Mouse (Mus musculus) midbrain, embryonic 16.5 days (tissue): ENCODE results near the gene Tomm6. TPM values are rescaled to one million over a fixed set of nuclear protein-coding genes. Genes with fewer than 3 reads are reported as not detected.

ENCODE experiments used
- ATAC-seq: fragments of 200-750 bp; cut with Nextera tagmentation; 2 replicates; pipeline ENCODE4 v1.8.0; 2017; ENCODE audit warnings: moderate TSS enrichment
- H3K27ac ChIP-seq: fragments of 300-500 bp; sonication (generic); 2 replicates; pipeline ENCODE4 v1.5.1; 2014; ENCODE audit warnings: mild to moderate bottlenecking, low read length, mixed read lengths
- H3K27me3 ChIP-seq: fragments of 300-500 bp; sonication (generic); 2 replicates; pipeline ENCODE4 v1.6.1; 2014; ENCODE audit warnings: low read depth, low read length, mixed read lengths; ENCODE audit not compliant: control insufficient read depth, insufficient read depth
- H3K36me3 ChIP-seq: fragments of 300-500 bp; sonication (generic); 2 replicates; pipeline ENCODE4 v1.6.1; 2014; ENCODE audit warnings: mild to moderate bottlenecking, low read length, moderate library complexity, mixed read lengths; ENCODE audit not compliant: control insufficient read depth, insufficient read depth
- H3K4me1 ChIP-seq: fragments of 300-500 bp; sonication (generic); 2 replicates; pipeline ENCODE4 v1.6.1; 2014; ENCODE audit warnings: mild to moderate bottlenecking, low read length, mixed read lengths; ENCODE audit not compliant: control insufficient read depth, insufficient read depth
- H3K4me2 ChIP-seq: fragments of 300-500 bp; sonication (generic); 2 replicates; pipeline ENCODE4 v1.6.1; 2014; ENCODE audit warnings: mild to moderate bottlenecking, low read length, mixed read lengths
- H3K4me3 ChIP-seq: fragments of 300-500 bp; sonication (generic); 2 replicates; pipeline ENCODE4 v1.5.1; 2014; ENCODE audit warnings: low read depth, mild to moderate bottlenecking, low read length, moderate library complexity, mixed read lengths
- H3K9ac ChIP-seq: fragments of 300-500 bp; sonication (generic); 2 replicates; pipeline ENCODE4 v1.6.1; 2014; ENCODE audit warnings: low read depth, low read length, mixed read lengths
- H3K9me3 ChIP-seq: fragments of 300-500 bp; sonication (generic); replicated peaks from 2 replicates; pipeline ENCODE4 v1.6.1; 2014; ENCODE audit warnings: mild to moderate bottlenecking, low read length, mixed read lengths; ENCODE audit not compliant: control insufficient read depth, poor library complexity, severe bottlenecking
- WGBS: fragments of 180-500 bp; shearing (Covaris S2); extraction: QIAGEN DNeasy Blood & Tissue Kit; methylation state at CpG from one replicate; pipeline ENCODE4 v1.1.7; 2014; 5-methylcytosine and 5-hydroxymethylcytosine counted together
- polyA plus RNA-seq: library from polyadenylated mRNA; unstranded; fragments of >200 nt; fragmentation: Nextera tagmentation; extraction: Ambion mirVana; gene quantifications from 2 replicates; pipeline ENCODE4 v1.2.1, GENCODE M21; 2015

The Tomm6 gene
- polyA plus RNA-seq, 1 experiment from 2014 or later, result 252 TPM

GRCm38 (mm10) chr17:47712889-47713571 lies 24.8 kb upstream of the Tomm6 start:
- Histone ChIP-seq H3K36me3 (no peaks in the 10 kb centered on the region), H3K27me3 (no peaks in the 10 kb centered on the region), H3K4me3 (no peak overlapping the region), H3K4me2 (peak overlapping the region; percentile 37; the same call in 1 of the 2 replicates), H3K27ac (peak overlapping the region; percentile 47; the same call in 1 of the 2 replicates), H3K9me3 (no peaks in the 10 kb centered on the region), H3K9ac (peak overlapping the region; percentile 54; the same call in 1 of the 2 replicates), H3K4me1 (peaks cover 2% of the 10 kb centered on the region; the same call in 1 of the 2 replicates)
- peak; percentile 43; the same call in 1 of the 2 replicates for ATAC-seq
- WGBS, result 53% methylated on average over 22 of the region's 22 CpGs

- Histone ChIP-seq H3K27me3 (no peaks in the 10 kb centered on the region), H3K4me2 (no peak overlapping the region), H3K27ac (no peak overlapping the region), H3K9me3 (no peaks in the 10 kb centered on the region), H3K36me3 (no peaks in the 10 kb centered on the region), H3K4me1 (peaks cover 2% of the 10 kb centered on the region; the same call in 1 of the 2 replicates), H3K9ac (no peak overlapping the region), H3K4me3 (no peak overlapping the region)
- 65% methylated on average over 6 of the region's 6 CpGs for WGBS
- no peak for ATAC-seq
Measured at GRCm38 (mm10) chr17:47711883-47712282, 23.7 kb upstream of the Tomm6 start.

- H3K4me3 ChIP-seq, result no peak overlapping the region
- no peaks in the 10 kb centered on the region for H3K36me3 ChIP-seq
- no peak overlapping the region for H3K4me2 ChIP-seq
- no peaks in the 10 kb centered on the region for H3K27me3 ChIP-seq
- 89% methylated on average over 3 of the region's 3 CpGs for WGBS
- no peak for ATAC-seq
- H3K27ac ChIP-seq, result no peak overlapping the region
- H3K9me3 ChIP-seq, result no peaks in the 10 kb centered on the region
- no peak overlapping the region for H3K9ac ChIP-seq
- peaks cover 2% of the 10 kb centered on the region; the same call in 1 of the 2 replicates for H3K4me1 ChIP-seq
Measured at GRCm38 (mm10) chr17:47710036-47710435, 21.9 kb upstream of the Tomm6 start.

GRCm38 (mm10) chr17:47708972-47709371 lies 20.8 kb upstream of the Tomm6 start:
- no peaks in the 10 kb centered on the region for H3K9me3 ChIP-seq
- no peaks in the 10 kb centered on the region for H3K27me3 ChIP-seq
- no peak overlapping the region for H3K27ac ChIP-seq
- H3K9ac ChIP-seq, result no peak overlapping the region
- no peak for ATAC-seq
- H3K4me3 ChIP-seq, result no peak overlapping the region
- no peak overlapping the region for H3K4me2 ChIP-seq
- 84% methylated on average over 4 of the region's 4 CpGs for WGBS
- H3K36me3 ChIP-seq, result peaks cover 3% of the 10 kb centered on the region; the same call in 1 of the 2 replicates
- H3K4me1 ChIP-seq, result peaks cover 2% of the 10 kb centered on the region; the same call in 1 of the 2 replicates

GRCm38 (mm10) chr17:47707961-47708360 lies 19.8 kb upstream of the Tomm6 start:
- no peak for ATAC-seq
- no peak overlapping the region for H3K4me2 ChIP-seq
- 81% methylated on average over 3 of the region's 3 CpGs for WGBS
- H3K27me3 ChIP-seq, result no peaks in the 10 kb centered on the region
- H3K36me3 ChIP-seq, result peaks cover 5% of the 10 kb centered on the region; the same call in 1 of the 2 replicates
- H3K4me3 ChIP-seq, result no peak overlapping the region
- peaks cover 2% of the 10 kb centered on the region; the same call in 1 of the 2 replicates for H3K4me1 ChIP-seq
- H3K27ac ChIP-seq, result no peak overlapping the region
- no peaks in the 10 kb centered on the region for H3K9me3 ChIP-seq
- H3K9ac ChIP-seq, result no peak overlapping the region

- Histone ChIP-seq H3K9me3 (no peaks in the 10 kb centered on the region), H3K27me3 (no peaks in the 10 kb centered on the region), H3K27ac (no peak overlapping the region), H3K4me1 (no peaks in the 10 kb centered on the region), H3K36me3 (peaks cover 5% of the 10 kb centered on the region; the same call in 1 of the 2 replicates), H3K9ac (no peak overlapping the region), H3K4me2 (no peak overlapping the region), H3K4me3 (no peak overlapping the region)
- WGBS, result 78% methylated on average over 1 of the region's 1 CpGs
- no peak for ATAC-seq
Measured at GRCm38 (mm10) chr17:47706196-47706595, 18.0 kb upstream of the Tomm6 start.

GRCm38 (mm10) chr17:47704692-47705091 lies 16.5 kb upstream of the Tomm6 start:
- no peaks in the 10 kb centered on the region for H3K4me1 ChIP-seq
- WGBS, result 82% methylated on average over 4 of the region's 4 CpGs
- H3K4me3 ChIP-seq, result no peak overlapping the region
- H3K4me2 ChIP-seq, result no peak overlapping the region
- ATAC-seq, result no peak
- H3K27me3 ChIP-seq, result no peaks in the 10 kb centered on the region
- H3K36me3 ChIP-seq, result peaks cover 5% of the 10 kb centered on the region; the same call in 1 of the 2 replicates
- no peak overlapping the region for H3K9ac ChIP-seq
- no peak overlapping the region for H3K27ac ChIP-seq
- no peaks in the 10 kb centered on the region for H3K9me3 ChIP-seq

GRCm38 (mm10) chr17:47703556-47703955 lies 15.4 kb upstream of the Tomm6 start:
- Histone ChIP-seq H3K9me3 (no peaks in the 10 kb centered on the region), H3K4me1 (no peaks in the 10 kb centered on the region), H3K4me3 (no peak overlapping the region), H3K27ac (no peak overlapping the region), H3K36me3 (peaks cover 9% of the 10 kb centered on the region; the same call in 1 of the 2 replicates), H3K4me2 (no peak overlapping the region), H3K27me3 (no peaks in the 10 kb centered on the region), H3K9ac (no peak overlapping the region)
- 34% methylated on average over 20 of the region's 20 CpGs for WGBS
- no peak for ATAC-seq

GRCm38 (mm10) chr17:47702548-47703345 lies 14.6 kb upstream of the Tomm6 start:
- WGBS, result 55% methylated on average over 28 of the region's 28 CpGs
- H3K9ac ChIP-seq, result no peak overlapping the region
- H3K27ac ChIP-seq, result peak overlapping the region; percentile 51
- H3K9me3 ChIP-seq, result no peaks in the 10 kb centered on the region
- no peaks in the 10 kb centered on the region for H3K27me3 ChIP-seq
- H3K4me3 ChIP-seq, result no peak overlapping the region
- H3K36me3 ChIP-seq, result peaks cover 9% of the 10 kb centered on the region; the same call in 1 of the 2 replicates
- H3K4me1 ChIP-seq, result no peaks in the 10 kb centered on the region
- no peak for ATAC-seq
- H3K4me2 ChIP-seq, result no peak overlapping the region
